Mouse (Mus musculus): Measurements from ENCODE around the gene Lipc.

GRCm38 (mm10) chr9:70991401-70991800 is 39.4 kb upstream of the Lipc start:
- TF ChIP-seq POLR2A (IDR thresholded peaks at IDR 0.05; ENCODE audit: insufficient read depth, low read depth, low read length) (no peak), CTCF (IDR thresholded peaks at IDR 0.05) (no peak)
